Mouse (Mus musculus): ENCODE results near the gene Rpl13. TPM values are rescaled to one million over a fixed set of nuclear protein-coding genes. Genes with fewer than 3 reads are reported as not detected.

The Rpl13 gene
- polyA plus RNA-seq, 1 experiment = 3,059 TPM

DNA sequence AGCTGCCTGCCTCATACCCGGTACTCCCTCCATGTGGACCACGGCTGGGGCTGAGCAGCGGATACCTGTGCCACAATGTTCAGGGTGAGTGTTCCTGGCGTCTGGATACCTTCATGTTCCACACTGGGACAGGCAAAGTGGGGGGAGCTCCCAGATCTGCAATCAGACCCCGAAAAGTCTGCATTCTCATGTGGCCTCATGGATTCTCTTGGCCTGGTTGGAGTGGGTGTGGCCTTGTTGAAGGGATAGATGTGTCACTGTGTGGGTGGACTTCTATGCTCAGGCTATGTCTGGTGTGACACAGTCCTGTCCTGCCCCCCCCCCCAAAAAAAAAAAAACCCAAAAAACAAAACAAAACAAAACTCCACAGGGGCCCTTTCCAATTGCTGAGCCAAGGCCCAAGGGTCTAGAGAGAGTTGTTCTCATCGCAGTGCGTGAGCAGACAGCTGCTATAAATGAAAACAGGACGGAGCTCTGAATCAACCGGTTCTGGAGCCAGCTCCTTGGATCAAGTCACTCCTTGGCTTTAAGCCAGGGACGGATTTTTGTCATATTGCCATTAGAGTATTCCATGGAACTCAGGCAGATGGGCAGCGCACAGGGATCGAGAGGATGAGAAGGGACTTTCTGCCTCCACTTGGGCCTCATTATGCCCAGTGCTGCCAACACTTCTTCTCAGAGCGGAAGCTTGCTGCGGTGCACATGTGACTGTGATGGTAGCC is 39.8 kb downstream of the Rpl13 start:
- TF ChIP-seq USF1 (IDR thresholded peaks at IDR 0.05; ENCODE audit: low read depth) (peak; percentile 47), SRF (IDR thresholded peaks at IDR 0.05; ENCODE audit: control insufficient read depth, insufficient read length, low read depth) (no peak)
- H3K4me3 ChIP-seq = no peak overlapping the region
- H3K4me2 ChIP-seq (ENCODE audit: low read depth) = peak overlapping the region; percentile 50
- no peaks in the 10 kb centered on the region for H3K36me3 ChIP-seq (ENCODE audit: control insufficient read depth, insufficient read depth)
- H3ac ChIP-seq (ENCODE audit: control insufficient read depth, insufficient read length) = no peak overlapping the region
- no peaks in the 10 kb centered on the region for H3K79me2 ChIP-seq (ENCODE audit: control insufficient read depth, insufficient read depth)
- H3K27me3 ChIP-seq (ENCODE audit: control insufficient read depth, insufficient read depth, insufficient read length) = no peaks in the 10 kb centered on the region

GRCm38 (mm10) chr8:123145279-123145678 is 43.1 kb downstream of the Rpl13 start:
- Histone ChIP-seq H3K4me3 (no peak overlapping the region), H3ac (ENCODE audit: control insufficient read depth, insufficient read length) (no peak overlapping the region), H3K36me3 (ENCODE audit: control insufficient read depth, insufficient read depth) (no peaks in the 10 kb centered on the region), H3K4me2 (ENCODE audit: low read depth) (no peak overlapping the region), H3K79me2 (ENCODE audit: control insufficient read depth, insufficient read depth) (no peaks in the 10 kb centered on the region), H3K27me3 (ENCODE audit: control insufficient read depth, insufficient read depth, insufficient read length) (no peaks in the 10 kb centered on the region)
- TF ChIP-seq POLR2AphosphoS2 (IDR thresholded peaks at IDR 0.05; ENCODE audit: insufficient read length, low read depth) (no peak), POLR2A (IDR thresholded peaks at IDR 0.05; ENCODE audit: insufficient read length, low read depth) (no peak), REST (IDR thresholded peaks at IDR 0.05; ENCODE audit: insufficient read depth, insufficient read length) (no peak), CEBPB (IDR thresholded peaks at IDR 0.05; ENCODE audit: insufficient read depth, poor library complexity, severe bottlenecking) (no peak), MAX (IDR thresholded peaks at IDR 0.05; ENCODE audit: low read depth) (no peak)

DNA sequence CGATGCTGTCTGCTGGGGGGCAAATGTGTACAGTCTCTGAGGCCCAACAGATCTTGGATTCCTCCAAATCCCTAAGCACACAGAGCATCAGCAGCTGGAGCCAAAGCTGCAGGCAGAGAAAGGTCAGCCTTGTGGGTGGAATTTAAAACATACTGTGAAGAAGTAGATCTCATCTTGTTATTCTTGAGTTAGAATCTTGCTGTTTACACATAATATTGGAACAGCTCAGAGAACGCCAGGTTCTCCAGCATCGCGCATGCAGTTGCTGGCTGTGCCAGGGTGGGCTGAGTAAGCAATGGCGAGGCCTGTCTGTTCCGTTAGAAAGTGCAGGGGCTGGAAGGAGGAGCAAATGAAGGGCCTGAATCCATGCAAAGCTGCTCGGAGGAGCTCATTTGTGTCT is 44.2 kb downstream of the Rpl13 start:
- no peaks in the 10 kb centered on the region for H3K27me3 ChIP-seq (ENCODE audit: control insufficient read depth, insufficient read depth, insufficient read length)
- H3K79me2 ChIP-seq (ENCODE audit: control insufficient read depth, insufficient read depth) = no peaks in the 10 kb centered on the region
- H3K36me3 ChIP-seq (ENCODE audit: control insufficient read depth, insufficient read depth) = no peaks in the 10 kb centered on the region
- no peak overlapping the region for H3K4me3 ChIP-seq
- TF ChIP-seq E2F4 (IDR thresholded peaks at IDR 0.05; ENCODE audit: insufficient read depth) = no peak
- no peak for TF ChIP-seq USF1 (IDR thresholded peaks at IDR 0.05; ENCODE audit: low read depth)
- TF ChIP-seq POLR2AphosphoS2 (IDR thresholded peaks at IDR 0.05; ENCODE audit: insufficient read length, low read depth) = no peak
- TF ChIP-seq MAX (IDR thresholded peaks at IDR 0.05; ENCODE audit: low read depth) = no peak
- no peak for TF ChIP-seq MYOG (IDR thresholded peaks at IDR 0.05; ENCODE audit: control insufficient read depth in 1 of 3, insufficient read depth in 1 of 3, insufficient read length in 2 of 3, low read depth in 2 of 3)
- TF ChIP-seq SRF (IDR thresholded peaks at IDR 0.05; ENCODE audit: control insufficient read depth, insufficient read length, low read depth) = no peak
- no peak for TF ChIP-seq CEBPB (IDR thresholded peaks at IDR 0.05; ENCODE audit: insufficient read depth, poor library complexity, severe bottlenecking)
- TF ChIP-seq TCF3 (IDR thresholded peaks at IDR 0.05; ENCODE audit: insufficient read length, low read depth) = no peak
- TF ChIP-seq POLR2A (IDR thresholded peaks at IDR 0.05; ENCODE audit: insufficient read length, low read depth) = no peak
- no peak for TF ChIP-seq MYOD1 (IDR thresholded peaks at IDR 0.05; ENCODE audit: control insufficient read depth in 1 of 3, insufficient read length in 2 of 3, low read depth in 2 of 3)
- TF ChIP-seq TCF12 (IDR thresholded peaks at IDR 0.05; ENCODE audit: insufficient read depth, poor library complexity, severe bottlenecking) = no peak
- TF ChIP-seq REST (IDR thresholded peaks at IDR 0.05; ENCODE audit: insufficient read depth, insufficient read length) = no peak
- H3K4me2 ChIP-seq (ENCODE audit: low read depth) = no peak overlapping the region
- H3ac ChIP-seq (ENCODE audit: control insufficient read depth, insufficient read length) = no peak overlapping the region

DNA sequence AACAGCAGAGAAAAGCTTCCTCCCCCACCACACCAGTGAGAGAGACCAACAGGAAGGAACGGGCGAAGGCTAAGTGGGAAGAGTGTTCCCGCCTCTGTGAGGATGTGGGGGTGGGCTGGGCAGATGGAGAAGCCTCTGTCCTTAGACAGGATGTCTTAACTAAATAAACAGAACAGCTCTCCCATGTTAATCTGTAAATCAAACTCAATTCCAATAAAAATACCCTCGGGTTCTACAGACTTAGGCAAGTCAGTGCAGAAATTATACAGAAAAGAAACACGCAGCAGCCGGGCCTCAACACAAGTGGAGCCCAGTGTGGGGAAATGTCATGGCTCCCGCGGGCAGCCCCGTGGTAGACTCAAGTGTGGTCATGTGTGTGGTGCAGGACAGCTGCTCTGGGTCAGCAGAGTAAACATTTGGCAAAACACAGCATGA is 48.6 kb downstream of the Rpl13 start:
- no peaks in the 10 kb centered on the region for H3K27me3 ChIP-seq (ENCODE audit: control insufficient read depth, insufficient read depth, insufficient read length)
- TF ChIP-seq MYOG (IDR thresholded peaks at IDR 0.05; ENCODE audit: control insufficient read depth in 1 of 3, insufficient read depth in 1 of 3, insufficient read length in 2 of 3, low read depth in 2 of 3) (peak; percentile 12 to 71 (median 36)), POLR2A (IDR thresholded peaks at IDR 0.05; ENCODE audit: insufficient read length, low read depth) (no peak), TCF3 (IDR thresholded peaks at IDR 0.05; ENCODE audit: insufficient read length, low read depth) (no peak), MYOD1 (IDR thresholded peaks at IDR 0.05; ENCODE audit: control insufficient read depth in 1 of 3, insufficient read length in 2 of 3, low read depth in 2 of 3) (peak in 2 of 3 experiments; percentile 44 to 45)
- no peaks in the 10 kb centered on the region for H3K36me3 ChIP-seq (ENCODE audit: control insufficient read depth, insufficient read depth)
- no peak overlapping the region for H3K4me3 ChIP-seq
- H3ac ChIP-seq (ENCODE audit: control insufficient read depth, insufficient read length) = no peak overlapping the region
- H3K79me2 ChIP-seq (ENCODE audit: control insufficient read depth, insufficient read depth) = no peaks in the 10 kb centered on the region
- no peak overlapping the region for H3K4me2 ChIP-seq (ENCODE audit: low read depth)

Other genes starting within 250 kb of the Rpl13 start
- gene Ankrd11, start 60.1 kb upstream of the Rpl13 start, polyA plus RNA-seq (2012; fragmentation: generic; extraction: Trizol) = 56.4 TPM
- gene Spg7, start 39.4 kb upstream of the Rpl13 start, polyA plus RNA-seq (2012; fragmentation: generic; extraction: Trizol) = 83.4 TPM
- 0.16 TPM for gene Cpne7, start 15.0 kb downstream of the Rpl13 start, polyA plus RNA-seq (2012; fragmentation: generic; extraction: Trizol)
- gene Sult5a1, start 56.0 kb downstream of the Rpl13 start, polyA plus RNA-seq (2012; fragmentation: generic; extraction: Trizol) = 0.08 TPM
- gene Dpep1, start 83.9 kb downstream of the Rpl13 start, polyA plus RNA-seq (2012; fragmentation: generic; extraction: Trizol) = 12.9 TPM
- gene Chmp1a, start 110.4 kb downstream of the Rpl13 start, polyA plus RNA-seq (2012; fragmentation: generic; extraction: Trizol) = 114 TPM
- gene Spata33, start 110.5 kb downstream of the Rpl13 start, polyA plus RNA-seq (2012; fragmentation: generic; extraction: Trizol) = 2.5 TPM
- gene Cdk10, start 122.5 kb downstream of the Rpl13 start, polyA plus RNA-seq (2012; fragmentation: generic; extraction: Trizol) = 31.0 TPM
- 1.1 TPM for gene Spata2l, start 133.9 kb downstream of the Rpl13 start, polyA plus RNA-seq (2012; fragmentation: generic; extraction: Trizol)
- gene Zfp276, start 151.8 kb downstream of the Rpl13 start, polyA plus RNA-seq (2012; fragmentation: generic; extraction: Trizol) = 12.1 TPM
- 12.7 TPM for gene Vps9d1, start 152.0 kb downstream of the Rpl13 start, polyA plus RNA-seq (2012; fragmentation: generic; extraction: Trizol)
- 4.0 TPM for gene Fanca, start 216.2 kb downstream of the Rpl13 start, polyA plus RNA-seq (2012; fragmentation: generic; extraction: Trizol)
- 6.8 TPM for gene Spire2, start 230.4 kb downstream of the Rpl13 start, polyA plus RNA-seq (2012; fragmentation: generic; extraction: Trizol)